Mouse (Mus musculus): ENCODE measurements around the gene 2900011O08Rik. TPM values are rescaled to one million over a fixed set of nuclear protein-coding genes. Genes with fewer than 3 reads are reported as not detected.
"Not testable (repeated sequence)": the region's sequence is repeated elsewhere in the genome, so short reads cannot be mapped to it uniquely, and the experiment has no call there.

Gene 2900011O08Rik
- polyA plus RNA-seq, 1 experiment from 2014 or later, result 2.1 TPM

DNA sequence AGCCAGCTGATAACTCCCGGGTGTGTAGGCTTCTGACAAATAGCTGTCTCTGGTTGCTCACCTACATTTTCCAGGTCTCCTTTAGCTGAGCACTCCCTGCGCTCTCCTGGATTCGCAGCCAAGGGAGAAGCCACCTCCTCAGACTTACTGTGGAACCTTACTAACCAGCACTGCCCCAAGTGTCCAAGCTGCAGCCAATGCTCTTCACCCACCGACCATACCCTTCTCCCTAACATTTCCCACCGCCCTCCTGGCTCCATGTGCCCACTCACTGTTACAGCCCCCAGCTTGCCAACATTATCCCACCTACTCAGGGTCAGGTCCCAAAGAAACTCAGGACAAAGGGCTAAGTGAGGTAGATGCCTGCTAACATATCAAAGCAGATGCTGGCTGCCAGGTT lies 66.7 kb downstream of the 2900011O08Rik start:
- no peak overlapping the region for H3K4me2 ChIP-seq (replicated peaks)
- H3K4me1 ChIP-seq (replicated peaks), result no peaks in the 10 kb centered on the region
- no peak overlapping the region for H3K27ac ChIP-seq
- ATAC-seq, result no peak
- no peak overlapping the region for H3K4me3 ChIP-seq (replicated peaks)
- no peaks in the 10 kb centered on the region for H3K27me3 ChIP-seq (replicated peaks)
- H3K36me3 ChIP-seq, result no peaks in the 10 kb centered on the region
- H3K9me3 ChIP-seq, result no peaks in the 10 kb centered on the region
- WGBS, result 79% methylated on average over 5 of the region's 5 CpGs
- no peak overlapping the region for H3K9ac ChIP-seq

DNA sequence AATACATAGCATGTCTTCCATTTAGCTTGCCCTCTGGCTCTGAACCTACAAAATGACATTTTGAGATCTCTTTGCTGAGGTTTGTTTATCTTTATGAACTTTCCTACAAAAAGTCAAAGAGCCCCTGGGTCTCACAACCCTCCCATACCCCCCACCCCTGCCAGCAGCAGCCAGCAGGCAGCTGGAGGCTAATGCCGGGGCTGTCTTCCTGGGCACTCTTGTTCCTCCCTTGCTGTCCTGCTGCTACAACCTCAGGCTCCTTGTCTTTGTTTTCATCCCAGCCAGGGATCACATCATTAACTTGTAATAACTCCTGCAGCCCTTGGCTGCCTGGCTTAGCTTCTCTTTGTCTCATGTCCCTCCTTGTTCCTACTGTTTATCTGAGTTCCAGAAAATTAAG lies 68.9 kb downstream of the 2900011O08Rik start:
- Histone ChIP-seq H3K4me3 (replicated peaks) (no peak overlapping the region), H3K4me2 (replicated peaks) (no peak overlapping the region), H3K9me3 (no peaks in the 10 kb centered on the region), H3K4me1 (replicated peaks) (no peaks in the 10 kb centered on the region), H3K9ac (no peak overlapping the region), H3K27me3 (replicated peaks) (no peaks in the 10 kb centered on the region), H3K27ac (no peak overlapping the region), H3K36me3 (no peaks in the 10 kb centered on the region)
- 52% methylated on average over 1 of the region's 1 CpGs for WGBS
- no peak for ATAC-seq

DNA sequence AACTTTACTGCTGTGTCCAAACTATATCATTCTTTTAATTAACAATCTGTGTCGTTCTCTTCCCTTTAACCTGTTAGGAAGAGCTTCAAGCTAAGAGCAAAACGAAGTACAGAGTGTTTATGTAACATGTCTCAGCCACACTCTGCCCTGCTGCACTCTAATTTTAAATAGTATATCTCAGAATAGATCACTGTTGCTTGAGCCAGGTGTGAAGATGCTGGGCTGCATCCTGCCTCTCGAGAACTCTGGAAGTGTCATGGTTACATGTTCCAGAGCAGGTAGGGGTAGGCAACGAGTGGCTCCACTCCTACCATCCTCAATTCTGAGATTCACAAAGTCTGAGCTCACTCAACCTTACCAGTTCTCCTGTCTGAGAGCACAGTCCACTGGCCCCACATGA lies 70.3 kb downstream of the 2900011O08Rik start:
- no peak overlapping the region for H3K27ac ChIP-seq
- ATAC-seq, result no peak
- no peak overlapping the region for H3K9ac ChIP-seq
- no peaks in the 10 kb centered on the region for H3K27me3 ChIP-seq (replicated peaks)
- H3K36me3 ChIP-seq, result no peaks in the 10 kb centered on the region
- no peaks in the 10 kb centered on the region for H3K9me3 ChIP-seq
- no peaks in the 10 kb centered on the region for H3K4me1 ChIP-seq (replicated peaks)
- WGBS, result 45% methylated on average over 4 of the region's 4 CpGs
- no peak overlapping the region for H3K4me2 ChIP-seq (replicated peaks)
- no peak overlapping the region for H3K4me3 ChIP-seq (replicated peaks)

DNA sequence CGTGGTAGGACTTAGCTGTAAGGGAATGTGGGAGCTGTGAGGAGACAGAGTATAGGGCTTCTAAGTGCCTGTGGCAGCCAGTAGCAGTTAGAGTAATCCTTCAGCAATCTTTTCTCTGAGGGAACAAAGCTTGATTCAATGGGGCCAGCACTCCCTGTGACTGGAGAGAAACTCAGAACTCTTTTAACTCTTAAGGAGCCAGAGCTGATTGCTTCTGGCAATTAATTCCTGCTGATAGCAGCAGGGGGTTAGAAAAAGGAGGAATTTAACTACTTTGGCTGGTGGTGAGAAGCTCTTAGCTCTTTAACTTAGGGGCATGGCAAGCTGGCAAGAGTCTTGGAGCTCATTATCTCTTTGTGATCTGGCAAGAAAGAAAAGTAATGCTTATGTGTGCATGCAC lies 72.1 kb downstream of the 2900011O08Rik start:
- no peaks in the 10 kb centered on the region for H3K36me3 ChIP-seq
- no peaks in the 10 kb centered on the region for H3K27me3 ChIP-seq (replicated peaks)
- H3K4me1 ChIP-seq (replicated peaks), result no peaks in the 10 kb centered on the region
- H3K9me3 ChIP-seq, result no peaks in the 10 kb centered on the region
- WGBS, result 24% methylated on average over 1 of the region's 1 CpGs
- peak; percentile 66 for ATAC-seq
- H3K4me3 ChIP-seq (replicated peaks), result no peak overlapping the region
- no peak overlapping the region for H3K9ac ChIP-seq
- H3K4me2 ChIP-seq (replicated peaks), result no peak overlapping the region
- H3K27ac ChIP-seq, result no peak overlapping the region

DNA sequence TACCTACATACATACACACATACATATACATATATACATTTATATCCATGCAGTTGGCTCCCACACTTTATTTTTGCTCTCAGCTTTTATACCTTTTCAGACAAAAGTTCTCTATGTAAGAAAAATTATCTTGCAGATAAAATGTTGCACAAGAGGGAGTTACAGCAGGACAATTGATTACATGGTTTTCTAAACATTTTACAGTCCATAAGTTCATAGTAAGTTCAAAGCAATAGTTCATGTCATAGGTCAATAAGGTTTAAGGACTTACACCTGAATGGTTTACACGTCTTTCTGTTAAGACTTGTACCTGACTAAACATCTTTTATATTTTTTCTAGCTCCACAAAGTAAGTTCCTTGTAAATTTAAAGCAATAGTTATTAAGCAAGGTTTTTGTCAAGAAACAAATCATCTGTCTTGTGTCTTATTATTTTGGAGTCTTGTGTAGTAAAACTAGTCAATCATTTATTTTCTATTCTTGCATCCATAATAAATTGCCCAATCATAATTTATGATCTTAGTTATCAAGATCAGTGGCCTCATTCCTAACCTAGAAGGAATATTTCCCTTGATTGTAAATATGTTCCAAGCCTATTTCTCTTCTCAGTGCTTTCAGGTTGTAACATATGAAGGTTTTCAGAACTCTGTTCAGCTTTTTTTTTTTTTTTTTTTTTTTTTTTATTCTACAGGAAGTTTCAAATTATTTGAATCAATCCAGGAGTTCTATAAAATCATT lies 72.9 kb downstream of the 2900011O08Rik start:
- Histone ChIP-seq H3K4me3 (replicated peaks) (no peak overlapping the region), H3K4me2 (replicated peaks) (no peak overlapping the region), H3K9me3 (no peaks in the 10 kb centered on the region), H3K27ac (no peak overlapping the region), H3K36me3 (no peaks in the 10 kb centered on the region), H3K4me1 (replicated peaks) (no peaks in the 10 kb centered on the region), H3K9ac (no peak overlapping the region), H3K27me3 (replicated peaks) (no peaks in the 10 kb centered on the region)
- 22% methylated on average over 1 of the region's 1 CpGs for WGBS
- ATAC-seq, result peak; percentile 69

DNA sequence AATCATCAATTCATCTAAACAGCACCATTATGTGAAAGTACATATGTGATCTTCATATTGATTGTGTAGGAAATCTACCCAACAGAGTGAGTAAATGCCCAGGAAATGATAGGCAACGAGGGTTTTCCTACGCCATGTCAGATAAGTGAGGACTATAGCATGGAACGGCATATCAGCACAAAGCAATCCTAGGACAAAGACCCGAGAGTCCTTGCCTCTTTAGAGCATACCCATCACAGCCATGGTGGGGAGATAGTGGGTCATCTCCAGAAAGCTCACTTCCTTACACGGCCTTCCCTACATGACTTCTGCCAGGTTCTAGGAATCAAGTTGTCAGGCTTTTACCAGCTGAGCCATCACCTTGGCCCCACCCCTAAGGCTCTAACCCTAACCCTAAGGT lies 73.5 kb downstream of the 2900011O08Rik start:
- ATAC-seq, result 0 out of 2 replicates have a peak, but pooled peaks have one; percentile 23
- H3K9me3 ChIP-seq, result no peaks in the 10 kb centered on the region
- no peaks in the 10 kb centered on the region for H3K36me3 ChIP-seq
- no peak overlapping the region for H3K9ac ChIP-seq
- H3K4me3 ChIP-seq (replicated peaks), result no peak overlapping the region
- 53% methylated on average over 5 of the region's 5 CpGs for WGBS
- H3K4me1 ChIP-seq (replicated peaks), result no peaks in the 10 kb centered on the region
- H3K27ac ChIP-seq, result no peak overlapping the region
- H3K27me3 ChIP-seq (replicated peaks), result no peaks in the 10 kb centered on the region
- H3K4me2 ChIP-seq (replicated peaks), result no peak overlapping the region

DNA sequence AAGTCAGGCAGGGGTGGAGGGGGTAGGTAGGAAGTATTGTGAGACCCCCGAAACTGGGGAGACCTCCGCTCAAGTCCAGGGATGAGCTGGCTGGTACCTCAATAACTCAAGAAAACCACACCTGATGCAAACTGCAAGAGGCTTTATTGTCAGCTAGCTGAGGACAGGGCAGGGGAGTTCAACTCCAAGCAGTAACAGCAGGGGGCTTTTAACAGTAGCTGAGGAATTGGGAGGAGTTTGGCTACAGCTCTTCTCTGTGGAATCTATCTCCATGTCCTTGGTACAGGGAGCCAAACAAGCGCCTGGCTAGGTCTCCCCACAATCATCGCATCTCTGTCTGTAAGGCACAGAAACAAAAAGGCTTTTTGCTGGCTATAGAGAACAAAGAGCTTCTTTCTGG lies 80.2 kb downstream of the 2900011O08Rik start:
- H3K27me3 ChIP-seq (replicated peaks); H3K9me3 ChIP-seq; H3K4me3 ChIP-seq (replicated peaks); H3K36me3 ChIP-seq; ATAC-seq; H3K9ac ChIP-seq; H3K4me2 ChIP-seq (replicated peaks); H3K4me1 ChIP-seq (replicated peaks); H3K27ac ChIP-seq: not testable (repeated sequence)
- 88% methylated on average over 4 of the region's 4 CpGs for WGBS

DNA sequence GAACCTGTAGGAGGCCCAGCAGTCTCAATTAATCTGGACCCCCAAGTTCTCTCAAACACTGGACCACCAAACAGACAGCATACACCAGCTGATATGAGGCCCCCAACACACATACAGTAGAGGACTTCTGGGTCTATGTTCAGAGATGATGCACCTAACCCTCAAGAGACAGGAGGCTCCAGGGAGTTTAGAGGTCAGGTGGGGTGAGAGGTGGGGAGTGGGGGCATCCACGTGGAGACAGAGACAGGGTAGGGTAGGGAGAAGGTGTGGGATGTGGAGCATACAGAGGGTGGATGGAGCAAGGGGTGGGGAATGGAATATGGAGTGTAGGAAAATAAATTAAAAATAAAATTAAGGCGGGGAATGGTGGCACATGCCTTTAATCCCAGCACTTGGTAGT lies 82.3 kb downstream of the 2900011O08Rik start:
- not testable (repeated sequence) for H3K4me1 ChIP-seq (replicated peaks); ATAC-seq; H3K36me3 ChIP-seq; H3K27ac ChIP-seq; H3K4me3 ChIP-seq (replicated peaks); H3K4me2 ChIP-seq (replicated peaks); H3K9ac ChIP-seq; H3K9me3 ChIP-seq; H3K27me3 ChIP-seq (replicated peaks)
- WGBS, result 78% methylated on average over 2 of the region's 2 CpGs

DNA sequence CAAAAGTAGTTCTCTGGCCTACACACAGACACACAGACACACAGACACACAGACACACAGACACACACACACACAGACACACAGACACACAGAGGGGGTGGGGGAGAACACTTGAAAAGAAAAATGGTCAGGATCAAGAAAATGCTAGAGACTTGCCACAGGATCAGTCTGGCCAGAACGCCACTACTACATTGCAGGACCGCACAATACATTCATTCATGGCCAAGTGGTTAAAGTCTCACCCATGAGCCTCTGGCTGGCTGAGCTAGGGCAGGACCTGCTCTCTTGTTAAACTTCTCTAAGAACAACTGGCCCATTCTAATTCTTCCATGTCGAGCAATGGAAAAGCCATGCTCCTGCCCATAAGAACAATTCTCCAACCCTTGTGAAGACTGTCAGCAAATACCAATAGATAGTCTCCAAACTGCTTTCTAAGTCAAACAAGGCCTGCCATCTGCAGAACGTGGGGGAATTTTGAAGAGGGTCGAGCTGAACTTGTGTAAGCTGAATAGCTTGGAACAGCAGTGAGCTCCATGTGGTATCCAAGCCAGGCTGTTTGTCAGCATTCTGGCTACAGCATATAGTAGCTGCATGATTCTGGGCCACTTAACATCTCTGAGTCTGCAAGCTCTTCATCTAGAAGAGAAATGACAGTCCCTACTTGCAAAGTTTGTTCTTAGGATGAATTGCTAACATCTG lies 84.2 kb downstream of the 2900011O08Rik start:
- H3K9ac ChIP-seq, result no peak overlapping the region
- ATAC-seq, result no peak
- no peaks in the 10 kb centered on the region for H3K4me1 ChIP-seq (replicated peaks)
- H3K4me2 ChIP-seq (replicated peaks), result no peak overlapping the region
- no peaks in the 10 kb centered on the region for H3K9me3 ChIP-seq
- 63% methylated on average over 5 of the region's 5 CpGs for WGBS
- no peaks in the 10 kb centered on the region for H3K27me3 ChIP-seq (replicated peaks)
- H3K27ac ChIP-seq, result no peak overlapping the region
- no peak overlapping the region for H3K4me3 ChIP-seq (replicated peaks)
- no peaks in the 10 kb centered on the region for H3K36me3 ChIP-seq

DNA sequence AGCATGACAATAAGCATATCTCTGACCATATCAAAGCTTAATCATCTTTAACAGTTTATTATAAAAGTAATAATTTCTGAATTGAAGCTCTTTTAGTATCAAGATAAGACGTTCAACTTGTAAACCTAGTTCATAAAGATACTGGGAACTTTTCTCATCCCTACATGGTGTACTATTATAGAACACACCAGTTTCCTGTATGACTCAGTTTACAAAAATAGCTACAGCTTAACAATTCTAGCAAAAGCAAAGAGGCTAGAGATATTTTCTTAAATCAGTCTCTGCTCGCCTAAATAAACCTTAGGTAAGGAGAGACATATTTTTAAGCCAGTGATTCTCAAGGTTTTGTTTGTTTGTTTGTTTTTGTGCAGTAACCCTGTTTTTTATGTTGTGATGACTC lies 96.5 kb downstream of the 2900011O08Rik start:
- no peak overlapping the region for H3K4me3 ChIP-seq (replicated peaks)
- no peak overlapping the region for H3K27ac ChIP-seq
- whole genome bisulfite sequencing, result 77% methylated on average over 2 of the region's 2 CpGs
- no peaks in the 10 kb centered on the region for H3K27me3 ChIP-seq (replicated peaks)
- H3K4me1 ChIP-seq (replicated peaks), result no peaks in the 10 kb centered on the region
- ATAC-seq, result no peak
- no peak overlapping the region for H3K4me2 ChIP-seq (replicated peaks)
- H3K9me3 ChIP-seq, result no peaks in the 10 kb centered on the region
- no peak overlapping the region for H3K9ac ChIP-seq
- H3K36me3 ChIP-seq, result no peaks in the 10 kb centered on the region

DNA sequence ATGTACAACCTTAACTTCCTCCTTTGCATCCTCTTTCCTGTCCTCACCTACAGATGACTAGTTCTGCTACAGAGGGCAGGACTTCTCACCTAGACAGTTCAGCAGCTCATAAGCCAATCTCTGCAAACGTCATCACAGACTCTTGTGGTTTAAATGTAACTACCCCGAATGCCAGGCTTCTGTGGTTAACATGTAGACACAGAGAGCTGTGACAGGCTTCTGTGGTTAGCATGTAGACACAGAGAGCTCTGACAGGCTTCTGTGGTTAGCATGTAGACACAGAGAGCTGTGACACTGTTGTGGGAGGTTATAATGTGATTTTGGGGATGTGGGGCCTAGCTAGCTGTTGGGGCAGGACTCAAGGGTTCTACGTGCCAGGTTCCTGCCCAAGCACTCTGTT lies 101.8 kb downstream of the 2900011O08Rik start:
- no peak for ATAC-seq
- no peak overlapping the region for H3K4me2 ChIP-seq (replicated peaks)

DNA sequence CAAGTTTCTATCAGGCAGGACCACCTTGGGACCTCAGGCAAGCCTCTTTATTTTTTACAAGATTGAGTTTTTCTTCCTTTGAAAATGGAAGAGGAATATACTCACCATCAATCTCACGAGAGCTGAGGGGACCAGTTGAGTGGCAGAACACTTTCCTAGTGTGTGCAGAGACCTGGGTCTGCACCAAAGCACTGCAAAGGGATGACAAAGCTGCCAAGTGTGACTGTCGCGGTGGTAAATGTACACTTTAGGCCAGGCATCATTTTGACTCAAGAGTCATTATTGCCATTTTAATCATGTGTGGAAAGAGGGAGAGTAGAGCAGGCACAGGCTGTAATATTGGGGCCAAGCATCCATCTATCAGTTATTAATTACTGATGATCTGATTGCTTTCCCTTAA lies 102.9 kb downstream of the 2900011O08Rik start:
- no peaks in the 10 kb centered on the region for H3K36me3 ChIP-seq
- no peak overlapping the region for H3K9ac ChIP-seq
- H3K4me1 ChIP-seq (replicated peaks), result no peaks in the 10 kb centered on the region
- no peak overlapping the region for H3K27ac ChIP-seq
- no peak for ATAC-seq
- H3K4me3 ChIP-seq (replicated peaks), result no peak overlapping the region
- H3K9me3 ChIP-seq, result no peaks in the 10 kb centered on the region
- H3K27me3 ChIP-seq (replicated peaks), result no peaks in the 10 kb centered on the region
- H3K4me2 ChIP-seq (replicated peaks), result no peak overlapping the region
- WGBS, result 81% methylated on average over 3 of the region's 3 CpGs

More for the DNA sequence above, 101.8 kb downstream of the 2900011O08Rik start:
- H3K9me3 ChIP-seq, result no peaks in the 10 kb centered on the region
- H3K27me3 ChIP-seq (replicated peaks), result no peaks in the 10 kb centered on the region
- H3K9ac ChIP-seq, result no peak overlapping the region
- H3K36me3 ChIP-seq, result no peaks in the 10 kb centered on the region
- no peak overlapping the region for H3K4me3 ChIP-seq (replicated peaks)
- no peak overlapping the region for H3K27ac ChIP-seq
- WGBS, result 60% methylated on average over 3 of the region's 3 CpGs
- H3K4me1 ChIP-seq (replicated peaks), result no peaks in the 10 kb centered on the region

DNA sequence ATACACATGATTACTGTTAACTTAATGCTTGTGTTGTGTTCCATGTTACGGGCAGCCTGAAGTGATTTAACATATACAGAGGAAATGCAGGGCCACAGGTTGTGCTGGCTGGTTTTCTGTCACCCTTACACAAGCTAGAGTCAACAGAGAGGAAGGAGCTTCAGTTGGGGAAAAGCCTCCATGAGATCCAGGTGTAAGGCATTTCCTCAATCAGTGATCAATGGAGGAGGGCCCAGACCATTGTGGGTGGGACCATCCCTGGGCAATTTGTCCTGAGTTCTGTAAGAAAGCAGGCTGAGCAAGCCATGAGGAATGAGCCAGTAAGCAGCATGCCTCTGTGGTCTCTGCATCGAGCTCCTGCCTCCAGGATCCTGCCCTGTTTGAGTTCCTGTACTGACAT lies 105.4 kb downstream of the 2900011O08Rik start:
- Histone ChIP-seq H3K27ac (no peak overlapping the region), H3K36me3 (no peaks in the 10 kb centered on the region), H3K4me2 (replicated peaks) (no peak overlapping the region), H3K9me3 (no peaks in the 10 kb centered on the region), H3K9ac (no peak overlapping the region), H3K4me1 (replicated peaks) (no peaks in the 10 kb centered on the region), H3K27me3 (replicated peaks) (no peaks in the 10 kb centered on the region), H3K4me3 (replicated peaks) (no peak overlapping the region)
- WGBS, result 54% methylated on average over 2 of the region's 2 CpGs
- no peak for ATAC-seq

Measured in intestine, embryonic 15.5 days (tissue).